Mouse (Mus musculus): ENCODE results near the gene Gm36028.

Gm36028 gene

DNA sequence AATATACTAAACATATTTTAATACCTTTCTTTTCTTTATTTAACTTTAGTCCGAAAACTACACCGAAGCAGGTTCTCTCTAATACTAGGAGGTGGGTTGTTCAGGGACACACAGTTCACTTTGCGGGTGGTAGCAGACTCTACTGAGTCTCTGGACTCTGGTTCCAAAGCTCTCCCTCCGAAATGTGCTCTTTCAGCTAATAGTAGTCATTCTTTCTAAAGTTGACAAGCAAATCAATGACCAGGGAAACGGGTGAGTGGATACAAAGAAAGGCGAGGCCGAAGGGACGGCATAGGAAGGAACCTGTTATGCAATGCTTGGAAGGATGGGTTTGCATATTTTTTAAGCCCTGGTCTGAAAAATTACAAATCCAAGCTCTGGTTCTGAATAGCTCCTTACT, 3.5 kb downstream of the Gm36028 start:
- DNase-seq: no peak

GRCm38 (mm10) chr16:37856327-37856726, 4.6 kb downstream of the Gm36028 start:
- no peak for DNase-seq

- DNase-seq: no peak
These were observed 5.4 kb downstream of the Gm36028 start for GRCm38 (mm10) chr16:37855583-37855982.

DNA sequence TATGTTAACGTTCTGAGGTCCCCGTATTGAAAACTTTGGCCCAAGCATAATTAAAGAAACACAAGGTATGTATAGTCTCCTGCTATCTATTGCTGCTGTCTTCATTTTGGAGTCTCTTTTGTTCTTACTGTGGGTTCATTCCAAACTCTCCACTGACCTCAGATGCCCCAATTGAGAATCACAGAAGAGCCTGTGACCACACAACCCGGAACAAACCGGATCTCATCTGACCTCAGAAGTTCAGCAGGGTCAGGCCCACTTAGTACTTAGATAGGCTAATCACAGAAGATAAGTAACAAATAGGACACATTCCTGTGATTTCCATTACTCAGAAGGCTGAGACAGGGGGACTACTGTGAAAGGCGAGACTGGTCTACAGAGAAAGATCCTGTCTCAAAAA, 6.4 kb downstream of the Gm36028 start:
- DNase-seq: no peak

- no peak for DNase-seq
These were observed 6.9 kb downstream of the Gm36028 start for GRCm38 (mm10) chr16:37854054-37854453.

DNA sequence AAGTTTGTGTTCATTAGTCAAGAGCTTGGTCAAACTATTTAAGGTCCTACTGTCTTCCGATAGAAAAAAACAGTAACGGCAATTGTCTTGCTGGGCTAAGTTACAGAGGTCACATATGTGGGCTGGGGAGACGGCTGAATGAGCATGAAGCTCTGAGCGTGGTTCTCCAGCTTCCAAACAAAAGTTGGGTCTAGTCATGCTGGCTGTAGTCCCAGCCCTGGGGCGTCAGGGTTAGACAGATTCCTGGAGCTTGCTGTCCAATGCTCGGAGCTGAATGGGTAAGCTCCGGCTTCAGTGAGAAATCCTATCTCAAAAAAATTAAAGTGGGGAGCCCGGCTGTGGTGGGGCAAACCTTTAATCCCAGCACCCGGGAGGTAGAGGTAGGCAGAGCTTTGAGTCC, 7.7 kb downstream of the Gm36028 start:
- DNase-seq: no peak

DNA sequence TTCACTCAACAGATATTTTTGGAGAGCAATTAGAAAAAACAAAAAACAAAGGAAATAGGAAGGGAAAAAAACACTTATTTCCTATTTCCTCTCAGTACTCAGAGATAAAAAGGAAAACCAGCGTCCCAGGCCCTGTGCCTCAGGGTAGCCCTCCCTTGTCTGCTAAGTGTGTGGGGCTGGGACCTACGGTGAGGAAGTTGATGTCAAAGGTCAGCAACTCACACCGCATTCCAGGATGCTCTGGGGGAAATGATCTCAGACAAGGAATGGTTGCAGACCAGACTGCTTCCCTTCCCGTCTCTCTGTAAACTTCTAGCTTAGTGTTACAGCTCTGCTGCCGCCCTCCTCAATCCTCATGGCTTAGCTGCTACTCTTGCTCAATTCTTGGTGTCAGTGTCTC, 9.6 kb downstream of the Gm36028 start:
- DNase-seq: no peak

GRCm38 (mm10) chr16:37847081-37847480, 13.9 kb downstream of the Gm36028 start:
- no peak for DNase-seq

DNA sequence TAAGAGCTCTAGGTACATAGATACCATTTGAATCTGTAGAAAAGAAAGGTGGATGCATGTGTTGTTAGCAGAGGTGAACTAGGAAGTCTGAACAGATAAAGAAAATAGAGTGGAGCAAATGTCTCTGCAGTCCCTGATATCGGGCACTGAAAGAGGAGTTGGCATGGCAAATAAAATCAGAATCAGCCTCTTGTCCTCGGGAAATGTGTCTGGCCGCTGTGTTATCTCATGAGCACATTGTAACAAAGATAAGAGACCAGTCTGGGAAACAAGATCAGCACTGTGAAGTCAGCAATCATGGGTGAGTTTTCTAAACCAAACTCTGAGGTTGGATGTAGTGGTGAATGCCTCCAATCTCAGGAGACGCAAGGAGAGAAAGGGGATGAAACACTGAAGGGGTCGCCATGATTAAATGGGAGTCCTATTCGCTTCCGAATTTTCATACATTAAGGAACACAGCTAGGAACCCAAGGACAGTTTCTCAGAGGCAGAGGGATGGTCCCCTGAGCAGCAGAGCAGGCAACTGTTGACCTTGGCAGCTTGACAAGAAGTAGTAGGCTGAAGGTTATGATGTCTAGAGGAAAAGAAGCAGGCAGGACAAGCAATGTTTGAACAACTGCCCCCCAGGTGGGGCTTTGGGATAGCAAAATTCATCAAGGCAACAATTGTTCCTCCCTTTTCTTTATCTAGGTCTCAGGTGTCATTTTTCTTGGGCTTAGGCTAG, 15.6 kb downstream of the Gm36028 start:
- no peak for DNase-seq

DNA sequence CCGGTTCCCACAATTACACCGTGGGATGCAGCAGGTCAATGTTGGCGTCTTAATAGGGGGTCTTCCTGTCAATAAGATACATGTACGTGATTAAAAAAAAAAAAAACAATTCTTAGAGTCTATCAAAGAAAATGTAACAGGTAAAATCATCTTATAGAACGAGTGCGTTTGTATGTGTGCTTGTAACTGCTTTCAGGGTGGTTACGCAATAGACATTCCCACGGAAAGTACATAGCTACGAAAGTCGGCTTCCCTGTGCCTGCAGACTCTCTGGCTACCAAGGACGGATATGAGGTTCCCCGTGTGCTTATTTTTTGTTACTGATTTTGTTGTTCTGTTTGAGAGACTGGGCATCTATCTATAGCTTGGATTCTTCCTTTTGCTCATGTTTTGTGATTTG, 17.2 kb downstream of the Gm36028 start:
- no peak for DNase-seq

- DNase-seq: no peak
These were observed 18.5 kb downstream of the Gm36028 start for GRCm38 (mm10) chr16:37842439-37842838.

DNA sequence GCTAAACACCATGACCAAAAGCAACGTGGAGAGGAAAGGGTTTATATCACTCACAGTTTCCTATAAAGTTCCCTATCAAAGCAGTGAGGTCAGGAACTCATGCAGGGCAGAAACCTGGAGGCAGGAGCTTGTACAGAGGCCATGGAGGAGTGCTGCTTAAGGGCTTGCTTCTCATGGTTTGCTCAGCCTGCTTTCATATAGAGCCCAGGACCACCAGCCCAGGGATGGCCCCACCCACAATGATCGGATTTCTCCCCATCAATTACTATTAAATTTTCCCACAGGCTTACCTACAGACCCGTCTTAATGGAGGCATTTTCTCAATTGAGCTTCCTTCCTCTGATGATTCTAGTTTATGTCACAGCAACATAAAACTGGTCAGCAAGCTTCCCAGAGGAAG, 23.4 kb downstream of the Gm36028 start:
- no peak for DNase-seq

GRCm38 (mm10) chr16:37831041-37831440, 29.9 kb downstream of the Gm36028 start:
- DNase-seq: no peak

- no peak for DNase-seq
These were observed 34.7 kb downstream of the Gm36028 start for GRCm38 (mm10) chr16:37826286-37826685.

- no peak for DNase-seq
These were observed 36.0 kb downstream of the Gm36028 start for GRCm38 (mm10) chr16:37824778-37825505.

DNA sequence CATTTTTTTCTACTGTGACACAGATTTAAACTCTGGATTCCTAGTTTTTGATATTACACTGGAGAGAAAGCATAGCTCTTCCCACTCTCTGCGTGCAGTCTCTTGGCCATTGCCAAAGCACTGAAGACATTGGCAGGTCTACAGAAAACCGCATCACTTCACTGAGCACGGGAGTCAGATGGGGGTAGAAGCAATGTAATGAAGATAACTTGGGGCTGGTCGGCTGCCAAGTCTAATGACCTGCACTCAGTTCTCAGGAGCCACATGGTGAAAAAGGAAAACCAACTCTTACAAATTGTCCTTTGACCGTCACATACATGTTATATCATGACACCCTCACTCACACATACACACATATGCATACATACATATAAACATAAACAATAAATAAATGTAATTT, 37.0 kb downstream of the Gm36028 start:
- DNase-seq: no peak

- no peak for DNase-seq
These were observed 43.0 kb downstream of the Gm36028 start for GRCm38 (mm10) chr16:37817986-37818385.

DNA sequence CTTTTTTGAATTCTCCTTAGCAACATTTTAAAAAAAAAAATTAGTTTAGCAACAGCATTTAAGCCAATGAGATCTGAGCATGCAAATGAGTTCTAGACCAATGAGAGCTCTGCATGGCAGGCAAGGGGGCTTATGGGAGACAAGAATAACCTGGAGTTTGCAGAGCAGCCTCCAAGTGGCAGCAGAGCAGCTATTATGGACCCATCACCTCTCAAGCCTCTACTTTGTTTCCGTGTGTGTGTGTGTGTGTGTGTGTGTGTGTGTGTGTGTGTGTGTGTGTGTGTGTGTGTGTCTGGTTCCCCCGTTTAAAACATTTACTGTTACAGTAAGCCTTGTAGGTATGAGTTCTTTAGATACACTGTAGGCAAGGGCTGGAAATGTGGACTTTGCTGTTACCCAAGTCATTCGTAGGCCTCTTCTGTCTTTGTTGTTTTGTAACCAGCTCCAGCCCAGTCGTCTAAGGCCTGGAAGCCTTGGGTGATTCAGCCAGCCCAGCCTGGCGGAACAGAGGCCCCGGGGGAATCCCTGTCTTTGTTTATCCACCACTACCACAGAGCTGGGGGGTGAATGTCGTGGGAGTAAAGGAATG, 46.5 kb downstream of the Gm36028 start:
- peak; percentile 79 for DNase-seq

DNA sequence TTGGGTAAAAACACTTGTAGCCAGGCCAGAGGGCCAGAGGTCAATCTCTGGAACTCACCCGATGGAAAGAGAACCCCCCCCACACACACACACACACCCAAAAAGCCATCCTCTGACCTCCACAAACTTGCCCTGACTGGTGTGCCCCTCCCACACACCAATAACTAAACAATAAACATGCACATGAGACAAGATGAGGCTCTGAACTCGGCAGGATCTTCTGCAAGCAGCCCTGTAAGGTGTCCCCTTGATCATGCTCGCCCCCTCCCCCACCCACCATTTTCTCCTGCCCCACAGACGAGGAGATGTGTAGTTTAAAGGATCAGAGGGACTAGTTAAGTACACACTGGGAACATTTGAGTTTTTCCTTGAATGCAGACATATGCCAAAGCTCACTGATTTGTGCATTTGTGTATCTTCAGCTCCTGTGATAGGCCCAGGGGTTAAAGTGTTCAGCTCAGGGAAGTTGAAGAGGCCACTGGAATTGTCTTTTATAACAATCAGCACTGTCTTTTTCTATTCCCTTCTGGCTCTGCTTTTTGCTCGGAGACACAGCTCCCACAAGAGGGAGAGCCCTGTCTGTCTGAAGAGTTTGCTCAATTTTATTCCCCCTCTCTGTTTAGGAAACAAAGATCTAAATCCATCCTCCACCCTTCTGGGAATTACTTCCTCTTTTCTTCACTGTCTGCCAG, 47.1 kb downstream of the Gm36028 start:
- DNase-seq: peak; percentile 21

DNA sequence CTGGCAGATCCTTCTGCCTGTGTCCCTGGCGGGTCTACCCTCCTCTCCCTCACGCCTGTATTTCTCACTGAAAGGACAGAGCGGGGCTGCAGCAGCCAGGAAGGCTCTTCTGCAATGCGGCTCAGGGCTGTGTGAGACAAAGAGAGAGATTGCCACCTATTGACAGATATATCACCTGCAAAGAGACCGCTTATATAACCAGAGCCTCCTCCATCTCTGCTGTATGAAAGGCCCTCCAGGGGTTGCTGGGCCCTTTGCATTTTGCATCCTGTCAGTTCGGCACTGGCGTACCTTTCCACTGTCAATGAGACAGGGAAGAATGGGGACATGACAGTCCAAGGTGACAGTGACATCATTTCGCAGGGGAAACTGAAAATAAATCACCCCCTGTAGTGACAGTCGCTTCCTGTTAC, 48.5 kb downstream of the Gm36028 start:
- DNase-seq: peak; percentile 17

DNA sequence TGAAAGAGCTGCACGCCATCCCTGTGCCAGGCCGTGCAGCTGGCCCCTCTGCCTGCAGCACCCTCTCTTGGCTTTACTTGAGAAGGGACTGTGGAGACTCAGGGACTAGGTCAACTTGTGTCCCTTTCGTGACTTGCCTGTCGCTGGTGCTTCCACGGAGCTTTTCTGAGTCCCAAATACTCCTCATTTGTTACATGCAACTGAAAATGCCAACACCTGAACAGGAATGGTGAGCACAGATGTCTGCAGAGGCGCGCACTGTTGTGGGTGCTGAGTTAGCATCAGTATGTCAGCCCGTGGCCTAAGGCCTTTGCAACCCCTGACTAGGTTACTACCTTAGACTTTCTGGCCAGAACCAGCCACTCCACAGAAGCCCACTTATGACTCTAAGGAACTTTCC, 49.1 kb downstream of the Gm36028 start:
- no peak for DNase-seq

DNA sequence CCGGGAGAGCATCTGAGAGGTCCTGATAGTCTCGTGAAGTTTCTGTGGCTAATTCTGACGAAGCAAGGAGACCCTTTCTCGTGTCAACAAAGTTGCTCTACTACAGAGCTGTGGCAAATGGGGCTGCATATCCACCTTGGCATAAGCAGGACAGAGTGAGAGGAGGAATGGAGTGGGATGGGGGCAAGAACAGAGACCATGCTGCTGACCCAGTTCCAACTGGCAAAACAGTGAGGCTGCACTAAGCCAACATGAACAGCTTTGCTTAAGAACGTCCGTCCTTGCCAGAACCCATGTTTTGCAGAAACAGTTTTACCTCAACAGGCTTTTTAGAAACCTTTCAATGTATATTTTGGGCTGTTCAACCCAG, 51.3 kb downstream of the Gm36028 start:
- no peak for DNase-seq

GRCm38 (mm10) chr16:37808866-37809622, 51.9 kb downstream of the Gm36028 start:
- no peak for DNase-seq
